Mouse (Mus musculus): Measurements from ENCODE around the gene Gm6583. TPM values are rescaled to one million over a fixed set of nuclear protein-coding genes. Genes with fewer than 3 reads are reported as not detected.

The Gm6583 gene
- polyA plus RNA-seq, 1 experiment from 2014 or later, result 0.21 TPM

DNA sequence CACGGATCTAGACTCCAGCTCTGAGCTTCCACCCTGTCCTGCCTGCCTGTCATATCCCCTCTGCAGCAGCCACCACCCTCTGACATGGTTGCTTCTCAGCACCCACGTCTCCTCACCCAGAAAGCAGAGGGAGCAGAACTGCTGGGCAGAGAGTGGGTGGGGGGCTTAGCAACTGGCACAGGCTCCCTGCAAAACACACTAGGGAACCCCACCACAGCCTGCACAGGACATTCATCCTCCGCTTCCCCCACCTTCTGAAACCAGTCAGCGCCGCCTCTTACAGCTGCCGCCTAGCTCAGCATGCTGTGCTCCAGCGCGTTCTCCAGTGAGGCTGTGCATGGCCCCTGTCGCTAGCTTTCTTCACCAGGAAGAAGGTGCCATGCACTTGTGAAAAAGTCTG lies 33.5 kb upstream of the Gm6583 start:
- peak overlapping the region; percentile 39 for H3K9ac ChIP-seq (ENCODE audit: low read depth, low read length)
- H3K4me2 ChIP-seq (ENCODE audit: low read length), result peak overlapping the region; percentile 28
- no peaks in the 10 kb centered on the region for H3K27me3 ChIP-seq (replicated peaks; ENCODE audit: control insufficient read depth, insufficient read depth, low read length)
- H3K4me3 ChIP-seq (ENCODE audit: low read length), result no peak overlapping the region; the same call in 1 of the 2 replicates
- H3K36me3 ChIP-seq (ENCODE audit: control insufficient read depth, insufficient read depth, low read length), result peaks cover 33% of the 10 kb centered on the region
- no peak for ATAC-seq
- no peak overlapping the region for H3K27ac ChIP-seq (ENCODE audit: low read depth, low read length)
- 74% methylated on average over 9 of the region's 9 CpGs for WGBS
- peaks cover 40% of the 10 kb centered on the region for H3K4me1 ChIP-seq (ENCODE audit: control insufficient read depth, insufficient read depth, low read depth, low read length)
- no peaks in the 10 kb centered on the region for H3K9me3 ChIP-seq (ENCODE audit: control insufficient read depth, low read length)

DNA sequence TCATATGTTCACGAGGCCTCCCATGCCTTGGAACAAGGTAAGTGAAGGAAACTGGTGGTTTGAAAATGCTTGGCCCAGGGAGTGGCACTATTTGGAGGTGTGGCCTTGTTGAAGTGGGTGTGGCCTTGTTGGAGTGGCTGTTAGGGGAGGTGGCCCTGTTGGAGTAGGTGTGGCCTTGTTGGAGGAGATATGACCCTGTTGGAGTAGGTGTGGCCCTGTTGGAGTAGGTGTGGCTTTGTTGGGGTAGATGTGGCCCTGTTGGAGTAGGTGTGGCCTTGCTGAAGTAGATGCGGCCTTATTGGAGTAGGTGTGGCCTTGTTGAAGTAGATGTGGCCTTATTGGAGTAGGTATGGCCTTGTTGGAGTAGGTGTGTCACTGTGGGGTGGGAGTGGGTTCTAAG lies 30.1 kb upstream of the Gm6583 start:
- 75% methylated on average over 2 of the region's 2 CpGs for WGBS
- no peak overlapping the region for H3K27ac ChIP-seq (ENCODE audit: low read depth, low read length)
- H3K4me1 ChIP-seq (ENCODE audit: control insufficient read depth, insufficient read depth, low read depth, low read length), result peaks cover 28% of the 10 kb centered on the region
- H3K4me2 ChIP-seq (ENCODE audit: low read length), result no peak overlapping the region
- ATAC-seq, result no peak
- no peak overlapping the region for H3K9ac ChIP-seq (ENCODE audit: low read depth, low read length)
- no peak overlapping the region for H3K4me3 ChIP-seq (ENCODE audit: low read length)
- H3K36me3 ChIP-seq (ENCODE audit: control insufficient read depth, insufficient read depth, low read length), result peaks cover 30% of the 10 kb centered on the region
- H3K27me3 ChIP-seq (replicated peaks; ENCODE audit: control insufficient read depth, insufficient read depth, low read length), result no peaks in the 10 kb centered on the region
- no peaks in the 10 kb centered on the region for H3K9me3 ChIP-seq (ENCODE audit: control insufficient read depth, low read length)

DNA sequence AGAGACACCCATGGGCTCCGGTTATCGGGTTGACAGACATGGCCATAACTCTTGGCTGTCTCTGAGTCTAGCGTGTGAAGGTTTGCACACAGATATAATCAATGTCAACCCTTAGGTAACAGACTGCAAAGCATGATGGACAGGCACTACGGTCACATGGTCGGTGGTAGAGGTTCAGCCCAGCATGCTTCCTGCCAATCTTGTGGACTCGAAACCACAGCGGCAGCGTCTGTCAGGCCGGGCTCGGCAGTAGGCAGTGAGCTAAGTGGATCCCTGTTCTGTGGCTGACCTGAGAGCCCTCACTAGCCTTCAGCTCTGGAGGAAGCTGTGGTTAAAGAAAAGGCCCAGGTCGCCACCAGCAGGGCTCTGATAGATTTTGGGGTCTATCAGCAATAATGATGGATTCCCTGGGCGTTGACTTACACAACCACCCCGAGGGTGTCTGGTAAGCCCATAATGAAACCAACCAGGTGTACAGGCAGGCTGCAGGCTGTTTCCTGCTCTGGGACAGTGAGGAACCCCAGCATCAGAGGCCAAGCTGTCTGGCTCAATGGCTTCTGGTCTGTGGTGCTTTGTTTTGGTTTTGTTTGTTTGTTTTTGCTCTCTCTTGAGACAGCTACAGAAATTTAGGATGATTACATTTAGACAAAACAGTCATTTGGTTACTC lies 29.1 kb upstream of the Gm6583 start:
- Histone ChIP-seq H3K36me3 (ENCODE audit: control insufficient read depth, insufficient read depth, low read length) (peaks cover 27% of the 10 kb centered on the region), H3K4me1 (ENCODE audit: control insufficient read depth, insufficient read depth, low read depth, low read length) (peaks cover 22% of the 10 kb centered on the region), H3K4me3 (ENCODE audit: low read length) (no peak overlapping the region), H3K9ac (ENCODE audit: low read depth, low read length) (no peak overlapping the region), H3K27me3 (replicated peaks; ENCODE audit: control insufficient read depth, insufficient read depth, low read length) (no peaks in the 10 kb centered on the region), H3K27ac (ENCODE audit: low read depth, low read length) (no peak overlapping the region), H3K9me3 (ENCODE audit: control insufficient read depth, low read length) (no peaks in the 10 kb centered on the region), H3K4me2 (ENCODE audit: low read length) (no peak overlapping the region)
- WGBS, result 89% methylated on average over 13 of the region's 13 CpGs
- no peak for ATAC-seq

DNA sequence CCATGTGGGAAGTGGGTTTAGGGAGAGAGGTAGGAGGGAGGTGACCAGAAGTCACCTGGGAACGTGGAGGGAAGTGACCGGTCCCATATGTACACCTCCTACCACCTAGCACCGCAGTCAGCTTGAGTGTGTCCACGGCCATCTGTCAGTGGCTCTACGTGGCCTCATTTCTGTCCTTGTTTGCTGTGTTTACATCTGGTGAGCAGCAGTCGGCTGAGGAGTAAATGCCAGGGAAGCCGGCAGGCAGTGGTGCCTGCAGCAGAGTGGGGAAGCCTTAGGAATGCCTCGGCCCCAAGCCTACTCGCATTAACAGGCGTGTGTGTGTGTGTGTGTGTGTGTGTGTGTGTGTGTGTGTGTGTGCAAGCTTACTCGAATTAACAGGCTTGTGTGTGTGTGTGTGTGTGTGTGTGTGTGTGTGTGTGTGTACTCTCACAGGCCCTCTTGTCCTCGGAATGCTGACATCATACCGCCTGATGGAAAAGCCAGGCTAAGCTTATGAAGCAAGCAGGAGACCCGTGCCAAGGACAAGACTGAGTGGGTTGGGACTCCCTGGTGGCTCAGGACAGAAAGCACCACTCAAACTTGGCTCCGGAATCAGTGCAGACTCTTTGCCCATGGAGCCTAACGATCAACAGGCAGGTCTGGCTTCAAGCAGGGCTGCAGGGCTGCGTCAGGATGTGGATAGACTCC lies 27.0 kb upstream of the Gm6583 start:
- H3K27ac ChIP-seq (ENCODE audit: low read depth, low read length), result peak overlapping the region; percentile 64; the same call in 1 of the 2 replicates
- no peak overlapping the region for H3K9ac ChIP-seq (ENCODE audit: low read depth, low read length)
- H3K27me3 ChIP-seq (replicated peaks; ENCODE audit: control insufficient read depth, insufficient read depth, low read length), result no peaks in the 10 kb centered on the region
- H3K4me2 ChIP-seq (ENCODE audit: low read length), result no peak overlapping the region
- peak; percentile 60 for ATAC-seq
- WGBS, result 61% methylated on average over 16 of the region's 17 CpGs
- no peak overlapping the region for H3K4me3 ChIP-seq (ENCODE audit: low read length)
- peaks cover 8% of the 10 kb centered on the region for H3K4me1 ChIP-seq (ENCODE audit: control insufficient read depth, insufficient read depth, low read depth, low read length)
- no peaks in the 10 kb centered on the region for H3K9me3 ChIP-seq (ENCODE audit: control insufficient read depth, low read length)
- H3K36me3 ChIP-seq (ENCODE audit: control insufficient read depth, insufficient read depth, low read length), result peaks cover 35% of the 10 kb centered on the region

DNA sequence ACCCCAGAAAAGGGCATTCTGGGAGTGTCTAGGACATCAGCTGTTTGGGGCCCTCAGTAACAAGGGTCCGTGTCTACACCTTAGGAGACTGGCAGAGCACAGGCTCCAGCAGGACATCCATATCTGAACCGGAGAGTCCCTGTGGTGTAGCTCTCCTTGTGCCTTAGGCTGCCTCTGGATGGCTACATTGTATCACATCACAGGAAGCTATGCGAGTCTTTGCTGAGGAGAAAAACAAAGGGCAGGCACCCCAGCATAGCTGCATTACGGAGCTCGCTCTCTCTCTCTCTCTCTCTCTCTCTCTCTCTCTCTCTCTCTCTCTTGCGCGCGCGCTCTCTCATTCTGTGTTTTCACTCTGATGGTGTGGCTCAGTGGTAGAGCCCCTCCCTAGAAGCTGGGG lies 26.2 kb upstream of the Gm6583 start:
- H3K4me1 ChIP-seq (ENCODE audit: control insufficient read depth, insufficient read depth, low read depth, low read length), result peaks cover 8% of the 10 kb centered on the region
- no peaks in the 10 kb centered on the region for H3K9me3 ChIP-seq (ENCODE audit: control insufficient read depth, low read length)
- WGBS, result 61% methylated on average over 9 of the region's 9 CpGs
- no peak for ATAC-seq
- peak overlapping the region; percentile 64 for H3K27ac ChIP-seq (ENCODE audit: low read depth, low read length)
- H3K4me3 ChIP-seq (ENCODE audit: low read length), result no peak overlapping the region
- H3K27me3 ChIP-seq (replicated peaks; ENCODE audit: control insufficient read depth, insufficient read depth, low read length), result no peaks in the 10 kb centered on the region
- no peak overlapping the region for H3K4me2 ChIP-seq (ENCODE audit: low read length)
- no peak overlapping the region for H3K9ac ChIP-seq (ENCODE audit: low read depth, low read length)
- H3K36me3 ChIP-seq (ENCODE audit: control insufficient read depth, insufficient read depth, low read length), result peaks cover 31% of the 10 kb centered on the region

DNA sequence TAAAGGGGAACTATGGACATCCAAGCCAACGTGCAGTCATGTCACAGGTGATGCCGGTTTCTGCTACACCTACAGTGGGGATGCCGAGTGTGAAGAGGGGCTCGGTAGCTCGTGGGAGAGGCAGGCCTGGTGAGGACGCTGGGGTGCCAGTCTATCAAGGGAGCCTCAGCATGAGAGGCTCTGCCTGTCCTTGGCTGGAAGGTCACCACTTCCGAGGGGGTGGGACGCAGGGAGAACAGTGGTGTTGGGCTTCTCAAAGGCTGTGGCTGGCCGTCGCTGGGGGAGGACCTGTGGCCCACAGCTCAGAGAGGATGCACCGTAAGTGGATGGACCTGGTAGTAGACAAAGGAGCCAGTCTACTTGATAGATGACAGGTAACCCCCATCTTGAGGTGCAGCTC lies 25.3 kb upstream of the Gm6583 start:
- Histone ChIP-seq H3K4me1 (ENCODE audit: control insufficient read depth, insufficient read depth, low read depth, low read length) (peaks cover 8% of the 10 kb centered on the region), H3K27me3 (replicated peaks; ENCODE audit: control insufficient read depth, insufficient read depth, low read length) (no peaks in the 10 kb centered on the region)

DNA sequence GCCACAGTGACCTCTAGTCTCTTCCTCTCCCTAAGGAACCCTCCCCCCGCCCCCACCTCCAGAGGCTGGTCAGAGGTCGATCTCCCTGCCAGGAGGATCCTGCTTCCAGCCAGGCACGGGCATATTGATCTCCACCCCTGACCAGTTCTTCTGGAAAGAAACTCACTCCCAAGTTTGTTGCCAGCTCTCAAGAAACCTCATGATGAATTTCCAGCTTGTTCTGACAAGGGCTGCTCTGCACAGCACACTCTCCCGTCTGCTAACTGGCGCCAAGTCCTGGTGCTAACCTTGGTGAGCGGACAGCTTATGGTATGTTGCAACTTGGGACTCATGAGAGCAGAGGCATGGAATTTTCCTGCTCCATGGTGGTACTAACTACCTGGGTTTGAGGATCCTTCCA lies 22.9 kb upstream of the Gm6583 start:
- WGBS, result 88% methylated on average over 6 of the region's 6 CpGs
- Histone ChIP-seq H3K4me3 (ENCODE audit: low read length) (no peak overlapping the region), H3K27ac (ENCODE audit: low read depth, low read length) (no peak overlapping the region), H3K4me2 (ENCODE audit: low read length) (no peak overlapping the region), H3K4me1 (ENCODE audit: control insufficient read depth, insufficient read depth, low read depth, low read length) (peaks cover 8% of the 10 kb centered on the region), H3K27me3 (replicated peaks; ENCODE audit: control insufficient read depth, insufficient read depth, low read length) (no peaks in the 10 kb centered on the region), H3K9me3 (ENCODE audit: control insufficient read depth, low read length) (no peaks in the 10 kb centered on the region), H3K36me3 (ENCODE audit: control insufficient read depth, insufficient read depth, low read length) (peaks cover 21% of the 10 kb centered on the region), H3K9ac (ENCODE audit: low read depth, low read length) (no peak overlapping the region)
- ATAC-seq, result no peak

More for the DNA sequence above, 25.3 kb upstream of the Gm6583 start:
- no peak overlapping the region for H3K27ac ChIP-seq (ENCODE audit: low read depth, low read length)
- peaks cover 24% of the 10 kb centered on the region for H3K36me3 ChIP-seq (ENCODE audit: control insufficient read depth, insufficient read depth, low read length)
- no peak overlapping the region for H3K4me2 ChIP-seq (ENCODE audit: low read length)
- 85% methylated on average over 11 of the region's 11 CpGs for WGBS
- no peaks in the 10 kb centered on the region for H3K9me3 ChIP-seq (ENCODE audit: control insufficient read depth, low read length)
- H3K4me3 ChIP-seq (ENCODE audit: low read length), result no peak overlapping the region
- 0 out of 2 replicates have a peak, but pooled peaks have one; percentile 4 for ATAC-seq
- no peak overlapping the region for H3K9ac ChIP-seq (ENCODE audit: low read depth, low read length)

DNA sequence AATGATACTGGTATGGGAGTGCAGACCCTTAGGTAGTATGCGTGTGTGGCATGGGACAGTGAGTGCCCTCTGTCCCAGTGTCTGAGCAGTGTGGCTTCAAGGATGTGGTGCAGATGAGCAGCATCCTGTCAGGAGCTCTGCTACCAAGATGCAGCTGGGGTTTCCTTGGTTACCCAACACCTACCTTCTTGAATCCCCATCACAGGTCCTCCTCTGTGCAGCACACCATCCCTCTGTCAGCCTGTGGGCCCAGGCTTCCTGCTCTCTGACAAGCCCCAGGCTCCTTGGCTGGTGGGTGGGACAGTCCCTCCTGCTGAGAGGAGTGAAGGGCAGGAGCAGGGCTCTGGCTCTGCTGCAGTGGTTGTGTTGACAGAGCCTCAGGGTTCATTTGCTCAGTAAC lies 21.5 kb upstream of the Gm6583 start:
- Histone ChIP-seq H3K4me3 (ENCODE audit: low read length) (no peak overlapping the region), H3K9me3 (ENCODE audit: control insufficient read depth, low read length) (no peaks in the 10 kb centered on the region), H3K4me2 (ENCODE audit: low read length) (no peak overlapping the region), H3K27ac (ENCODE audit: low read depth, low read length) (no peak overlapping the region), H3K9ac (ENCODE audit: low read depth, low read length) (no peak overlapping the region), H3K27me3 (replicated peaks; ENCODE audit: control insufficient read depth, insufficient read depth, low read length) (no peaks in the 10 kb centered on the region), H3K4me1 (ENCODE audit: control insufficient read depth, insufficient read depth, low read depth, low read length) (peaks cover 13% of the 10 kb centered on the region), H3K36me3 (ENCODE audit: control insufficient read depth, insufficient read depth, low read length) (peaks cover 21% of the 10 kb centered on the region)
- WGBS, result 100% methylated on average over 1 of the region's 1 CpGs
- no peak for ATAC-seq

DNA sequence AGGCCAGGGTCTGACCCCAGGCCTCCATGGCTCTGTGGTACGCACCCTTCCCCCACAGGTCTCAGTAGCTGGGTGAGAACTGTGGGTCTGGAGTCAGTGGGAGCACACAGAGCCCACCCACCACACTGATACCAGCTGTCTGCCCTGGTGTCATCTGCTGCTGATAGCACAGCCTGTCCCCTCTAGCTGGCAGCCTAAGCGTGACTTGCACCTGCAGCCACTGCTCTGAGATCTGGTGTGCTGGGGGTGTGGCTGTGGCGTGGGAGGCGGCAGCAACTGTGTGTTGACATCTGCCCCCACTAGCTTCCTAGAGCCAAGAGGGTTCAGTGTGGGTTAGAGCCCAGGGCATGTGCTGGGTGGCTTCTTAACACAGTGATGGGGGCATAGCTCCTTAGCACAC lies 20.3 kb upstream of the Gm6583 start:
- Histone ChIP-seq H3K4me1 (ENCODE audit: control insufficient read depth, insufficient read depth, low read depth, low read length) (peaks cover 21% of the 10 kb centered on the region), H3K4me3 (ENCODE audit: low read length) (no peak overlapping the region), H3K27ac (ENCODE audit: low read depth, low read length) (no peak overlapping the region), H3K9ac (ENCODE audit: low read depth, low read length) (no peak overlapping the region), H3K4me2 (ENCODE audit: low read length) (no peak overlapping the region), H3K36me3 (ENCODE audit: control insufficient read depth, insufficient read depth, low read length) (peaks cover 21% of the 10 kb centered on the region), H3K9me3 (ENCODE audit: control insufficient read depth, low read length) (no peaks in the 10 kb centered on the region), H3K27me3 (replicated peaks; ENCODE audit: control insufficient read depth, insufficient read depth, low read length) (no peaks in the 10 kb centered on the region)
- ATAC-seq, result no peak
- WGBS, result 79% methylated on average over 4 of the region's 4 CpGs

Data from hindbrain, embryonic 16.5 days (tissue).